Mouse (Mus musculus) midbrain, embryonic 13.5 days (tissue): ENCODE data around the gene Ints5. TPM values are rescaled to one million over a fixed set of nuclear protein-coding genes. Genes with fewer than 3 reads are reported as not detected.
"Not testable (repeated sequence)": the region's sequence is repeated elsewhere in the genome, so short reads cannot be mapped to it uniquely, and the experiment has no call there.

ENCODE experiments used
- ATAC-seq: fragments of 200-750 bp; cut with Nextera tagmentation; 2 replicates; pipeline ENCODE4 v1.8.0; 2017; ENCODE audit warnings: mild to moderate bottlenecking, moderate TSS enrichment, moderate library complexity
- H3K27ac ChIP-seq: fragments of 300-500 bp; sonication (generic); 2 replicates; pipeline ENCODE4 v1.5.1; 2015; ENCODE audit warnings: inconsistent platforms, mild to moderate bottlenecking, moderate library complexity
- H3K27me3 ChIP-seq: fragments of 300-500 bp; sonication (generic); 2 replicates; pipeline ENCODE4 v1.6.1; 2015; ENCODE audit warnings: mild to moderate bottlenecking, inconsistent platforms
- H3K36me3 ChIP-seq: fragments of 300-500 bp; sonication (generic); 2 replicates; pipeline ENCODE4 v1.6.1; 2015; ENCODE audit warnings: mild to moderate bottlenecking, inconsistent platforms
- H3K4me1 ChIP-seq: fragments of 300-500 bp; sonication (generic); replicated peaks from 2 replicates; pipeline ENCODE4 v1.6.1; 2015; ENCODE audit warnings: inconsistent platforms
- H3K4me2 ChIP-seq: fragments of 300-500 bp; sonication (generic); replicated peaks from 2 replicates; pipeline ENCODE4 v1.6.1; 2015; ENCODE audit warnings: moderate library complexity, mild to moderate bottlenecking, inconsistent platforms
- H3K4me3 ChIP-seq: fragments of 300-500 bp; sonication (generic); replicated peaks from 2 replicates; pipeline ENCODE4 v1.5.1; 2015; ENCODE audit warnings: mild to moderate bottlenecking, inconsistent platforms
- H3K9ac ChIP-seq: fragments of 300-500 bp; sonication (generic); replicated peaks from 2 replicates; pipeline ENCODE4 v1.6.1; 2015; ENCODE audit warnings: mild to moderate bottlenecking, inconsistent platforms
- H3K9me3 ChIP-seq: fragments of 300-500 bp; sonication (generic); 2 replicates; pipeline ENCODE4 v1.6.1; 2016; ENCODE audit warnings: mild to moderate bottlenecking, inconsistent platforms
- WGBS: fragments of 180-500 bp; shearing (Covaris S2); methylation state at CpG from one replicate; pipeline ENCODE4 v1.1.7; 2015; 5-methylcytosine and 5-hydroxymethylcytosine counted together
- polyA plus RNA-seq: library from polyadenylated mRNA; unstranded; fragments of >200 nt; fragmentation: Nextera tagmentation; extraction: Ambion mirVana; gene quantifications from 2 replicates; pipeline ENCODE4 v1.2.1, GENCODE M21; 2015

The Ints5 gene
- polyA plus RNA-seq, 1 experiment from 2014 or later = 38.9 TPM

GRCm38 (mm10) chr19:8895397-8895960 is 2.7 kb downstream of the Ints5 start:
- H3K4me1 ChIP-seq = peaks cover 48% of the 10 kb centered on the region

GRCm38 (mm10) chr19:8896231-8896630 is 3.4 kb downstream of the Ints5 start:
- not testable (repeated sequence) for H3K4me3 ChIP-seq, H3K9me3 ChIP-seq, H3K4me2 ChIP-seq, H3K9ac ChIP-seq, ATAC-seq, H3K27ac ChIP-seq, H3K27me3 ChIP-seq
- 94% methylated on average over 5 of the region's 5 CpGs for WGBS
- Histone ChIP-seq H3K36me3 (peaks cover 23% of the 10 kb centered on the region), H3K4me1 (peaks cover 48% of the 10 kb centered on the region)

More at GRCm38 (mm10) chr19:8895397-8895960, 2.7 kb downstream of the Ints5 start:
- ATAC-seq = no peak
- 89% methylated on average over 9 of the region's 9 CpGs for WGBS
- no peak overlapping the region for H3K9ac ChIP-seq
- H3K27ac ChIP-seq = no peak overlapping the region
- no peaks in the 10 kb centered on the region for H3K27me3 ChIP-seq
- H3K36me3 ChIP-seq = peaks cover 28% of the 10 kb centered on the region
- no peak overlapping the region for H3K4me3 ChIP-seq
- no peaks in the 10 kb centered on the region for H3K9me3 ChIP-seq
- no peak overlapping the region for H3K4me2 ChIP-seq

- Histone ChIP-seq H3K36me3 (peaks cover 30% of the 10 kb centered on the region), H3K27ac (peak overlapping the region; percentile 87), H3K4me3 (peak overlapping the region; percentile 98), H3K9ac (peak overlapping the region; percentile 97), H3K4me1 (peaks cover 47% of the 10 kb centered on the region), H3K4me2 (peak overlapping the region; percentile 89)
- not testable (repeated sequence) for H3K27me3 ChIP-seq, H3K9me3 ChIP-seq
- WGBS = 26% methylated on average over 21 of the region's 21 CpGs
- peak; percentile 66 for ATAC-seq
Measured at GRCm38 (mm10) chr19:8897211-8897864, 4.5 kb downstream of the Ints5 start.

- H3K9ac ChIP-seq = peak within 1 kb of the TSS; percentile 97
- peak within 1 kb of the TSS; percentile 87 for H3K27ac ChIP-seq
- H3K4me1 ChIP-seq = peaks cover 44% of the 10 kb centered on the region
- peak; percentile 99 for ATAC-seq
- H3K4me3 ChIP-seq = peak within 1 kb of the TSS; percentile 98
- under 1% methylated on average over 53 of the region's 53 CpGs for WGBS
- H3K36me3 ChIP-seq = peaks cover 34% of the 10 kb centered on the region
- H3K27me3 ChIP-seq = no peaks in the 10 kb centered on the region
- H3K4me2 ChIP-seq = peak within 1 kb of the TSS; percentile 89
- H3K9me3 ChIP-seq = no peaks in the 10 kb centered on the region
Measured at GRCm38 (mm10) chr19:8897865-8898495, 5.2 kb downstream of the Ints5 start, which contains the start of gene Ganab. Gene Ganab (plus strand): TSS chr19:8898071.

- Histone ChIP-seq H3K4me2 (peak overlapping the region; percentile 89), H3K4me1 (peaks cover 39% of the 10 kb centered on the region), H3K9me3 (no peaks in the 10 kb centered on the region), H3K27me3 (no peaks in the 10 kb centered on the region), H3K4me3 (peak overlapping the region; percentile 98), H3K27ac (peak overlapping the region; percentile 87), H3K9ac (peak overlapping the region; percentile 97), H3K36me3 (peaks cover 40% of the 10 kb centered on the region)
- ATAC-seq = no peak
- WGBS = 21% methylated on average over 13 of the region's 13 CpGs
Measured at GRCm38 (mm10) chr19:8898576-8898975, 5.8 kb downstream of the Ints5 start.

- ATAC-seq = no peak
- Histone ChIP-seq H3K4me3 (peak overlapping the region; percentile 98), H3K27me3 (no peaks in the 10 kb centered on the region), H3K9me3 (no peaks in the 10 kb centered on the region), H3K36me3 (peaks cover 45% of the 10 kb centered on the region), H3K27ac (no peak overlapping the region), H3K9ac (peak overlapping the region; percentile 97), H3K4me2 (peak overlapping the region; percentile 89), H3K4me1 (peaks cover 34% of the 10 kb centered on the region)
- 60% methylated on average over 3 of the region's 3 CpGs for WGBS
Measured at GRCm38 (mm10) chr19:8899079-8899478, 6.3 kb downstream of the Ints5 start.

GRCm38 (mm10) chr19:8903412-8903811 is 10.6 kb downstream of the Ints5 start:
- H3K4me3 ChIP-seq = no peak overlapping the region
- WGBS = 96% methylated on average over 5 of the region's 5 CpGs
- no peak for ATAC-seq
- no peak overlapping the region for H3K27ac ChIP-seq
- H3K27me3 ChIP-seq = no peaks in the 10 kb centered on the region
- no peak overlapping the region for H3K9ac ChIP-seq
- H3K4me1 ChIP-seq = peaks cover 13% of the 10 kb centered on the region
- H3K36me3 ChIP-seq = peaks cover 62% of the 10 kb centered on the region
- no peaks in the 10 kb centered on the region for H3K9me3 ChIP-seq
- no peak overlapping the region for H3K4me2 ChIP-seq

GRCm38 (mm10) chr19:8908531-8908930 is 15.7 kb downstream of the Ints5 start:
- H3K27ac ChIP-seq = no peak overlapping the region
- H3K4me2 ChIP-seq = no peak overlapping the region
- no peaks in the 10 kb centered on the region for H3K4me1 ChIP-seq
- no peak for ATAC-seq
- H3K4me3 ChIP-seq = no peak overlapping the region
- 91% methylated on average over 6 of the region's 6 CpGs for WGBS
- no peak overlapping the region for H3K9ac ChIP-seq
- no peaks in the 10 kb centered on the region for H3K27me3 ChIP-seq
- H3K36me3 ChIP-seq = peaks cover 96% of the 10 kb centered on the region
- no peaks in the 10 kb centered on the region for H3K9me3 ChIP-seq

- 95% methylated on average over 5 of the region's 5 CpGs for WGBS
- H3K4me3 ChIP-seq = no peak overlapping the region
- no peaks in the 10 kb centered on the region for H3K27me3 ChIP-seq
- H3K27ac ChIP-seq = no peak overlapping the region
- H3K4me1 ChIP-seq = no peaks in the 10 kb centered on the region
- H3K9ac ChIP-seq = no peak overlapping the region
- ATAC-seq = no peak
- no peak overlapping the region for H3K4me2 ChIP-seq
- peaks cover 100% of the 10 kb centered on the region for H3K36me3 ChIP-seq
- H3K9me3 ChIP-seq = no peaks in the 10 kb centered on the region
Measured at GRCm38 (mm10) chr19:8911810-8912209, 19.0 kb downstream of the Ints5 start.

GRCm38 (mm10) chr19:8914212-8914611 is 21.4 kb downstream of the Ints5 start:
- Histone ChIP-seq H3K36me3 (peaks cover 79% of the 10 kb centered on the region), H3K27ac (no peak overlapping the region), H3K4me1 (no peaks in the 10 kb centered on the region), H3K27me3 (no peaks in the 10 kb centered on the region), H3K4me2 (no peak overlapping the region), H3K9ac (no peak overlapping the region), H3K4me3 (no peak overlapping the region), H3K9me3 (no peaks in the 10 kb centered on the region)
- no peak for ATAC-seq
- 98% methylated on average over 3 of the region's 3 CpGs for WGBS

- Histone ChIP-seq H3K4me2 (no peak overlapping the region), H3K4me3 (no peak overlapping the region), H3K27ac (no peak overlapping the region), H3K36me3 (peaks cover 31% of the 10 kb centered on the region), H3K9ac (no peak overlapping the region), H3K4me1 (peaks cover 11% of the 10 kb centered on the region), H3K27me3 (no peaks in the 10 kb centered on the region), H3K9me3 (no peaks in the 10 kb centered on the region)
- 93% methylated on average over 3 of the region's 3 CpGs for WGBS
- no peak for ATAC-seq
Measured at GRCm38 (mm10) chr19:8919000-8919399, 26.2 kb downstream of the Ints5 start.

GRCm38 (mm10) chr19:8919684-8920072 is 26.9 kb downstream of the Ints5 start:
- Histone ChIP-seq H3K27me3 (no peaks in the 10 kb centered on the region), H3K4me1 (peaks cover 11% of the 10 kb centered on the region), H3K27ac (peak overlapping the region; percentile 89), H3K4me3 (peak overlapping the region; percentile 91), H3K4me2 (peak overlapping the region; percentile 87), H3K36me3 (peaks cover 25% of the 10 kb centered on the region), H3K9me3 (no peaks in the 10 kb centered on the region), H3K9ac (peak overlapping the region; percentile 86; the same call in 1 of the 2 replicates)
- 73% methylated on average over 6 of the region's 6 CpGs for WGBS
- no peak for ATAC-seq
